Mouse (Mus musculus): ENCODE measurements around the gene Arhgef16. TPM values are rescaled to one million over a fixed set of nuclear protein-coding genes. Genes with fewer than 3 reads are reported as not detected.

The Arhgef16 gene
- polyA plus RNA-seq, 1 experiment from 2014 or later: 4.2 TPM

- Histone ChIP-seq H3K9ac (replicated peaks) (no peak overlapping the region), H3K27me3 (peaks cover 15% of the 10 kb centered on the region), H3K4me2 (no peak overlapping the region), H3K27ac (no peak overlapping the region), H3K9me3 (no peaks in the 10 kb centered on the region), H3K36me3 (no peaks in the 10 kb centered on the region), H3K4me1 (replicated peaks) (peaks cover 33% of the 10 kb centered on the region), H3K4me3 (replicated peaks) (no peak overlapping the region)
- WGBS: 38% methylated on average over 4 of the region's 4 CpGs
- no peak for ATAC-seq (ENCODE audit: insufficient number of reproducible peaks, insufficient read depth, low FRiP score, low TSS enrichment, low read depth)
These were observed 7.7 kb downstream of the Arhgef16 start for GRCm38 (mm10) chr4:154293735-154294201.

- no peak for ATAC-seq (ENCODE audit: insufficient number of reproducible peaks, insufficient read depth, low FRiP score, low TSS enrichment, low read depth)
- H3K9ac ChIP-seq (replicated peaks): no peak overlapping the region
- no peaks in the 10 kb centered on the region for H3K9me3 ChIP-seq
- no peaks in the 10 kb centered on the region for H3K27me3 ChIP-seq
- WGBS: 78% methylated on average over 7 of the region's 7 CpGs
- no peak overlapping the region for H3K27ac ChIP-seq
- H3K4me3 ChIP-seq (replicated peaks): no peak overlapping the region
- H3K36me3 ChIP-seq: no peaks in the 10 kb centered on the region
- no peak overlapping the region for H3K4me2 ChIP-seq
- H3K4me1 ChIP-seq (replicated peaks): 0 out of 2 replicates have a peak, but pooled peaks cover 6% of the 10 kb centered on the region
These were observed 17.8 kb downstream of the Arhgef16 start for GRCm38 (mm10) chr4:154283671-154284070.

GRCm38 (mm10) chr4:154279481-154279880 is 22.0 kb downstream of the Arhgef16 start:
- ATAC-seq (ENCODE audit: insufficient number of reproducible peaks, insufficient read depth, low FRiP score, low TSS enrichment, low read depth): no peak
- Histone ChIP-seq H3K4me2 (no peak overlapping the region), H3K36me3 (peaks cover 28% of the 10 kb centered on the region)

GRCm38 (mm10) chr4:154273000-154273399 is 28.5 kb downstream of the Arhgef16 start:
- Histone ChIP-seq H3K9ac (replicated peaks) (no peak overlapping the region), H3K4me1 (replicated peaks) (no peaks in the 10 kb centered on the region), H3K4me2 (no peak overlapping the region), H3K27ac (no peak overlapping the region), H3K36me3 (peaks cover 83% of the 10 kb centered on the region), H3K27me3 (no peaks in the 10 kb centered on the region), H3K9me3 (no peaks in the 10 kb centered on the region), H3K4me3 (replicated peaks) (no peak overlapping the region)
- 54% methylated on average over 3 of the region's 3 CpGs for WGBS
- ATAC-seq (ENCODE audit: insufficient number of reproducible peaks, insufficient read depth, low FRiP score, low TSS enrichment, low read depth): 0 out of 2 replicates have a peak, but pooled peaks have one; percentile 32

More at GRCm38 (mm10) chr4:154279481-154279880, 22.0 kb downstream of the Arhgef16 start:
- H3K4me1 ChIP-seq (replicated peaks): 0 out of 2 replicates have a peak, but pooled peaks cover 6% of the 10 kb centered on the region
- H3K9me3 ChIP-seq: no peaks in the 10 kb centered on the region
- no peaks in the 10 kb centered on the region for H3K27me3 ChIP-seq
- no peak overlapping the region for H3K4me3 ChIP-seq (replicated peaks)
- WGBS: 83% methylated on average over 9 of the region's 9 CpGs
- H3K27ac ChIP-seq: no peak overlapping the region
- no peak overlapping the region for H3K9ac ChIP-seq (replicated peaks)

- H3K4me2 ChIP-seq: no peak overlapping the region
- H3K4me3 ChIP-seq (replicated peaks): no peak overlapping the region
- peaks cover 91% of the 10 kb centered on the region for H3K36me3 ChIP-seq
- no peaks in the 10 kb centered on the region for H3K27me3 ChIP-seq
- H3K9me3 ChIP-seq: no peaks in the 10 kb centered on the region
- 55% methylated on average over 10 of the region's 10 CpGs for WGBS
- H3K27ac ChIP-seq: 0 out of 2 replicates have a peak overlapping the region, but pooled peaks have one; percentile 13
- H3K4me1 ChIP-seq (replicated peaks): no peaks in the 10 kb centered on the region
- no peak for ATAC-seq (ENCODE audit: insufficient number of reproducible peaks, insufficient read depth, low FRiP score, low TSS enrichment, low read depth)
- no peak overlapping the region for H3K9ac ChIP-seq (replicated peaks)
These were observed 32.0 kb downstream of the Arhgef16 start for GRCm38 (mm10) chr4:154269520-154269919.

- Histone ChIP-seq H3K4me3 (replicated peaks) (no peak overlapping the region), H3K9ac (replicated peaks) (no peak overlapping the region; the same call in 1 of the 2 replicates), H3K4me1 (replicated peaks) (no peaks in the 10 kb centered on the region), H3K36me3 (peaks cover 97% of the 10 kb centered on the region), H3K27ac (no peak overlapping the region), H3K9me3 (peaks cover 10% of the 10 kb centered on the region; the same call in 1 of the 2 replicates), H3K4me2 (no peak overlapping the region), H3K27me3 (no peaks in the 10 kb centered on the region)
- WGBS: 80% methylated on average over 6 of the region's 6 CpGs
- no peak for ATAC-seq (ENCODE audit: insufficient number of reproducible peaks, insufficient read depth, low FRiP score, low TSS enrichment, low read depth)
These were observed 34.0 kb downstream of the Arhgef16 start for GRCm38 (mm10) chr4:154267511-154267910.

GRCm38 (mm10) chr4:154262071-154262470 is 39.4 kb downstream of the Arhgef16 start:
- Histone ChIP-seq H3K4me2 (no peak overlapping the region), H3K36me3 (peaks cover 73% of the 10 kb centered on the region), H3K4me1 (replicated peaks) (peaks cover 10% of the 10 kb centered on the region), H3K27me3 (no peaks in the 10 kb centered on the region), H3K9me3 (peaks cover 10% of the 10 kb centered on the region; the same call in 1 of the 2 replicates), H3K4me3 (replicated peaks) (no peak overlapping the region), H3K27ac (no peak overlapping the region), H3K9ac (replicated peaks) (no peak overlapping the region)
- ATAC-seq (ENCODE audit: insufficient number of reproducible peaks, insufficient read depth, low FRiP score, low TSS enrichment, low read depth): no peak
- 51% methylated on average over 4 of the region's 4 CpGs for WGBS

- no peaks in the 10 kb centered on the region for H3K27me3 ChIP-seq
- peaks cover 10% of the 10 kb centered on the region for H3K4me1 ChIP-seq (replicated peaks)
- peak overlapping the region; percentile 78 for H3K27ac ChIP-seq
- H3K4me2 ChIP-seq: no peak overlapping the region
- WGBS: 55% methylated on average over 5 of the region's 5 CpGs
- no peak overlapping the region for H3K4me3 ChIP-seq (replicated peaks)
- peak; percentile 31; the same call in 1 of the 2 replicates for ATAC-seq (ENCODE audit: insufficient number of reproducible peaks, insufficient read depth, low FRiP score, low TSS enrichment, low read depth)
- H3K9me3 ChIP-seq: peaks cover 10% of the 10 kb centered on the region; the same call in 1 of the 2 replicates
- no peak overlapping the region for H3K9ac ChIP-seq (replicated peaks)
- peaks cover 66% of the 10 kb centered on the region for H3K36me3 ChIP-seq
These were observed 40.7 kb downstream of the Arhgef16 start for GRCm38 (mm10) chr4:154260755-154261154.

- H3K9ac ChIP-seq (replicated peaks): no peak overlapping the region
- H3K4me1 ChIP-seq (replicated peaks): peaks cover 23% of the 10 kb centered on the region
- WGBS: 90% methylated on average over 20 of the region's 20 CpGs
- H3K4me3 ChIP-seq (replicated peaks): no peak overlapping the region
- ATAC-seq (ENCODE audit: insufficient number of reproducible peaks, insufficient read depth, low FRiP score, low TSS enrichment, low read depth): no peak
- H3K27me3 ChIP-seq: no peaks in the 10 kb centered on the region
- no peak overlapping the region for H3K27ac ChIP-seq
- H3K9me3 ChIP-seq: no peaks in the 10 kb centered on the region
- H3K36me3 ChIP-seq: peaks cover 57% of the 10 kb centered on the region
- no peak overlapping the region for H3K4me2 ChIP-seq
These were observed 48.8 kb downstream of the Arhgef16 start for GRCm38 (mm10) chr4:154252537-154253255.

GRCm38 (mm10) chr4:154249316-154249715 is 52.2 kb downstream of the Arhgef16 start:
- 85% methylated on average over 8 of the region's 8 CpGs for WGBS
- Histone ChIP-seq H3K9me3 (no peaks in the 10 kb centered on the region), H3K4me2 (no peak overlapping the region), H3K4me3 (replicated peaks) (no peak overlapping the region), H3K27ac (0 out of 2 replicates have a peak overlapping the region, but pooled peaks have one; percentile 41), H3K9ac (replicated peaks) (no peak overlapping the region), H3K36me3 (peaks cover 31% of the 10 kb centered on the region), H3K4me1 (replicated peaks) (peaks cover 49% of the 10 kb centered on the region), H3K27me3 (no peaks in the 10 kb centered on the region)
- no peak for ATAC-seq (ENCODE audit: insufficient number of reproducible peaks, insufficient read depth, low FRiP score, low TSS enrichment, low read depth)

- peak overlapping the region; percentile 44; the same call in 1 of the 2 replicates for H3K9ac ChIP-seq (replicated peaks)
- H3K4me2 ChIP-seq: peak overlapping the region; percentile 47; the same call in 1 of the 2 replicates
- H3K27me3 ChIP-seq: no peaks in the 10 kb centered on the region
- no peak overlapping the region for H3K4me3 ChIP-seq (replicated peaks)
- peaks cover 31% of the 10 kb centered on the region for H3K36me3 ChIP-seq
- H3K9me3 ChIP-seq: no peaks in the 10 kb centered on the region
- 58% methylated on average over 21 of the region's 21 CpGs for WGBS
- H3K4me1 ChIP-seq (replicated peaks): peaks cover 49% of the 10 kb centered on the region
- H3K27ac ChIP-seq: peak overlapping the region; percentile 77
- no peak for ATAC-seq (ENCODE audit: insufficient number of reproducible peaks, insufficient read depth, low FRiP score, low TSS enrichment, low read depth)
These were observed 53.2 kb downstream of the Arhgef16 start for GRCm38 (mm10) chr4:154248092-154248805.
